Mouse (Mus musculus) neural tube, embryonic 10.5 days (tissue): ENCODE measurements around the gene Ren1.

Source experiments
- DNase-seq: peaks from one replicate; pipeline ENCODE4 v3.0.0-alpha.2; 2017; ENCODE audit warnings: low spot score; ENCODE audit errors: extremely low spot score

Ren1 gene

DNA sequence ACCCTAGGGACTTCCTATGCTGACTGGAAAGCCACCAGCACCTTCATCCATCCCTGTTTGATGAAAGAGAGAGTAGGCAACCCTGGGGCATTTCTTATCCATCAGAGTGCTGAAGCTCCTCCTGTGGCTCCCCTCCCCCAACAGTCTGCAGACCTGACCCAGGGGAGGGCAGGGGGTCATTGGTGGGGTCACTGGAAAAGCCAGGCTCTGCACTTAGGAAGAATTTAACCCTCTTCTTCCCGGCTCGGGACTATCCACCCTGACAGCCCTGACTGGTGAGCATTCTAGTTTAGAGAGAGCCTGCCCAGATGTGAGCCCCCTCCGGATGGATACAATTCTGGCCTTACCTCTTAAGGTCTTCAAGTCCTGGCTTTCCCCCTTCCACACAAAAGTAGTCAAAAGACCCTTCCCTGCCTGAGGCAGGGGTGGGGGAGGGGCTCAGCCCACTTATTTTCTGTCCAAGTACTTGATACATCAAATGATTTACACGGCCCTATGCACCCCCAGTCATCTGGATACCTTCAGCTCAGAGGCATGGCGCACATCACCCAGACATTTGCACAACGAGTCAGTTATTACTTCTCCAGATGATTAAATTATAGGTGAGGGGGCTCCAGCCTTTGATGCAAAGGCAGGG is 58.7 kb downstream of the Ren1 start:
- peak; percentile 85 for DNase-seq

DNA sequence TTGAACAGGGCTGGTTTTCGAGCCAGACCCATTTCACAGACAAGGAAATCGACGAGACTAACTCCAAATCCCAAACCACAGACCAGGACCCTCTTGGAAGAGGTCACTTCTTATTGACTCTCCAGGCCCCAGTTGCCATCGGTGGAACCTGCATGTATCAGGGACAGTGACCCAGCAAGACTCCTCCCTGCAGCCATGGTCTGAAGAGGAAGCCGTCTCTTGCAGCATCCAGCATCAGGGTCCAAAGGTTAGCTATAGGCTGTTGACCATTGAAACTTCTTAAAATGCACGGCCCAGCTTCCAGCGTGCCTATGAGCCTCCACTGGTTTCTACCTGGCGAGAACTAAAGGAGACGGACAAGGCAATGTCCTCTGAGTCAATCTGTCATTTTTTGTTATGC is 59.5 kb downstream of the Ren1 start:
- DNase-seq, result no peak
